Mouse (Mus musculus): ENCODE data around the gene Ptgr1. TPM values are rescaled to one million over a fixed set of nuclear protein-coding genes. Genes with fewer than 3 reads are reported as not detected.
A peak's percentile ranks its signal among the peaks of the same experiment; 100 is the strongest.

The Ptgr1 gene
- polyA plus RNA-seq, 1 experiment from 2014 or later: 13.5 TPM

DNA sequence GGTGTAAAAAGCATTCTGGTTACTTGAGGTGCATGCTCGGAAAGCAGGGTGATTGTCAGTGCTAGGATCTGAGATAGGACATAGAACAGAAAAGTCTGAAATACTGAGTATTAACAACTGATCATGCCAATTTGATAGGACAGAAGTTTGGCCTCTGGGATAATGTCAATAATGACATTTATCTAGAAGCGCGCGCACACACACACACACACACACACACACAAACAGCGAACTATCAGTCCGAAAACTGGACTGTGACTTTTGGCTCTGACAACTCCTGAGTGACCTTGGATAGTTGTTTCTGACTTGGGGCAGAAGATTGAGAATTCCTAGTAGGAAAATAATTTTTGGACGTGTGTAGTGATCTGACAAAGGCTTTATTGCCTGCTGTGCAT lies 16.9 kb upstream of the Ptgr1 start:
- H3K27ac ChIP-seq: peak overlapping the region; percentile 92
- peak overlapping the region; percentile 84 for H3K4me3 ChIP-seq
- no peak for DNase-seq (ENCODE audit: low spot score)
- 38% methylated on average over 7 of the region's 7 CpGs for WGBS
- no peaks in the 10 kb centered on the region for H3K27me3 ChIP-seq (ENCODE audit: insufficient read depth, poor library complexity, severe bottlenecking)
- no peaks in the 10 kb centered on the region for H3K9me3 ChIP-seq
- no peaks in the 10 kb centered on the region for H3K36me3 ChIP-seq
- peaks cover 46% of the 10 kb centered on the region for H3K4me1 ChIP-seq (replicated peaks)

DNA sequence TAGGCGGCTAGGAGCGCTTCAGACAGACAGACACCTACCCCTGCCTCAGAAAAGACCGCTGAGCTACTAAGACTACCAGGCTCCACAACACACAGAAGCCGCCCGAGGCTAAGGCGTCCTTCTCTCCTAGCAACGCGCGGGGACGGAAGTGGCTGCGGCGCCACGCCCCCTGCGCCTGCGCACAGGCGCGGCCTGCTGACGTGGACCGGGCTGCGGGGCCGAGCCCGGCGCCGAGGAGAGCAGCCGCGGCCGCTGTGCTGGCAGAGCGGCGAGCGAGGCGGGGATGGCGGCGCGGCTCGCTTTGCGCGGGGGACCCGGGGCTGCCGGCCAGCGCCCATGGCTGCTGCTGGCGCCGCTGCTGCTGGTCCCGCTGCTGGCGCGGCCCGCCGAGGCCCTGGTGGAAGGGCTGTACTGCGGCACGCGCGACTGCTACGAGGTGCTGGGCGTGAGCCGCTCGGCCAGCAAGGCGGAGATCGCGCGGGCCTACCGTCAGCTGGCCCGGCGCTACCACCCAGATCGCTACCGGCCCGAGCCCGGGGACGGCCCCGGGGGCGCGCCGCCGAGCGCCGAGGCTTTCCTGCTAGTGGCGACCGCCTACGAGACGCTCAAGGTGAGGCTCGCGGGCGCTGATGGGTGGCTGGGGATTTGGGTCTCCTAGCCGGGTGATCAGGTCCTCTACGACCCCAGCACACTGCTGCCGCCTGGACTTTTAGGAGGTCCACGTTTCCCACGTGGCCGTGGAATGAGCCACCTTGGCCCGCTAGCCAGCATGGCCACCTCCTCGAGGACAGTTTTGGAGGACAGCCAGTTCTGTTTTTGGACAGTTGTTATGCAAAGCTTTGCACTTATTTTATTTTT lies 16.3 kb upstream of the Ptgr1 start, which contains the start of gene Gm20503:
Gm20503 (plus strand) TSS at position 263 of the 858 bp plus-strand sequence.
- WGBS: under 1% methylated on average over 89 of the region's 89 CpGs
- Histone ChIP-seq H3K27me3 (ENCODE audit: insufficient read depth, poor library complexity, severe bottlenecking) (no peaks in the 10 kb centered on the region), H3K27ac (peak within 1 kb of the TSS; percentile 92)

DNA sequence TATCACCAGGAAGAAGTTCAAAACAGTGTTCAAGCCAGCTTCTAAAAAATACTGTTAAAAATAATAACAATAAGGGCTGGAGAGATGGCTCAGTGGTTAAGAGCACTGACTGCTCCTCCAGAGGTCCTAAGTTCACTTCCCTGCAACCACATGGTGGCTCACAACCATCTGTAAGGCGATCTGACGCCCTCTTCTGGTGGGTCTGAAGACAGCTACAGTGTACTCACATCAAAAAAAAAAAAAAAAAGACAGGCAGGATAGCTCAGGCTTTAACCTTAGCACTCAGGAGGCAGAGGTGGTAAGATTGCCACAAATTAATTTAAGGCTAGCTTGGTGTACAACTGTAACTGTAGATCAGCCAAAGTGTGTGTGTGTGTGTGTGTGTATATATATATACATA lies 13.7 kb upstream of the Ptgr1 start:
- 2% methylated on average over 2 of the region's 2 CpGs for WGBS
- Histone ChIP-seq H3K36me3 (no peaks in the 10 kb centered on the region), H3K9me3 (no peaks in the 10 kb centered on the region), H3K27me3 (ENCODE audit: insufficient read depth, poor library complexity, severe bottlenecking) (no peaks in the 10 kb centered on the region), H3K4me3 (no peak overlapping the region), H3K27ac (no peak overlapping the region), H3K4me1 (replicated peaks) (peaks cover 32% of the 10 kb centered on the region)
- DNase-seq (ENCODE audit: low spot score): peak; percentile 35

More for the DNA sequence above, 16.3 kb upstream of the Ptgr1 start, which contains the start of gene Gm20503:
- peak within 1 kb of the TSS; percentile 84 for H3K4me3 ChIP-seq
- no peaks in the 10 kb centered on the region for H3K9me3 ChIP-seq
- peaks cover 46% of the 10 kb centered on the region for H3K4me1 ChIP-seq (replicated peaks)
- no peaks in the 10 kb centered on the region for H3K36me3 ChIP-seq
- DNase-seq (ENCODE audit: low spot score): peak; percentile 90

DNA sequence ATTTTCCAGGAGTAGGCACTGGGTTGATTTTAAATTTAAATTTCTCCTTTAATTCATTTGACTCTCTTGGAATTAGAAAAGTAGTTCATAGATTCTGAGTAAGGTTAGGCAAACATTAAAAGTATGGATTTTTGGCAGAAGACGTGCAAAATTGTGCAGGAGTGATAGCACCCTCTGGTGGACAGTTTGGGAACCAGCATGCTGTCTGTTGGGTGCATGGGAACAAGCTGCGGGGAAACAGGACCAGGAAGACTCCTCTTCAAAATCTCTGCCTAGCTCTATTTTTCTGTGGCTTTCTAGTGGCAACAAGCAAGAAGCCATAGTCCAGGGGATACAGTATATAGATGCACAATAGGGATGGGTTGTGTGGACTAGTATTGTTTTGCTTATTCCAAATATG lies 12.8 kb upstream of the Ptgr1 start:
- 16% methylated on average over 2 of the region's 2 CpGs for WGBS

DNA sequence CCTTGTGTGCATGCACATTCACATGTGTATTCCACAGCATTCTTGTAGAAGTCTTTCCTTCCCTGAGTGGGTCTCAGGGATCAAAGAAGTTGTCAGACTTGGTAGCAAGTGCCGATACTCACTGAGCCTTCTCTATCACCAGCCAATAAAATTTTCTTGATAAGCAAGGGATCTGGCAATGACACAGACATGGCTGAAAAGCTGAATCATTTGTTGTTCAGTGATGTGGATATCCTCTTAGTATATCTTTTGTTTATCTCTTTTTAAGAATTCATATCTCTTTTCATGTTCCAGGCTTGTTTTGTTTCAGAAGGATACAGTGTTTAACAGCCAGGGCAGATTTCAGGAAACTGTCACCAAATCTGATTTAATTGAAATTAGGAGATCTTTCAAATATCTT lies 11.8 kb upstream of the Ptgr1 start:
- Histone ChIP-seq H3K9me3 (no peaks in the 10 kb centered on the region), H3K36me3 (no peaks in the 10 kb centered on the region), H3K27ac (no peak overlapping the region), H3K4me1 (replicated peaks) (peaks cover 13% of the 10 kb centered on the region), H3K27me3 (ENCODE audit: insufficient read depth, poor library complexity, severe bottlenecking) (no peaks in the 10 kb centered on the region), H3K4me3 (no peak overlapping the region)
- 93% methylated on average over 1 of the region's 1 CpGs for WGBS
- DNase-seq (ENCODE audit: low spot score): no peak

More for the DNA sequence above, 12.8 kb upstream of the Ptgr1 start:
- DNase-seq (ENCODE audit: low spot score): peak; percentile 63
- Histone ChIP-seq H3K36me3 (no peaks in the 10 kb centered on the region), H3K9me3 (no peaks in the 10 kb centered on the region), H3K27ac (no peak overlapping the region), H3K27me3 (ENCODE audit: insufficient read depth, poor library complexity, severe bottlenecking) (no peaks in the 10 kb centered on the region), H3K4me3 (no peak overlapping the region), H3K4me1 (replicated peaks) (peaks cover 23% of the 10 kb centered on the region)

DNA sequence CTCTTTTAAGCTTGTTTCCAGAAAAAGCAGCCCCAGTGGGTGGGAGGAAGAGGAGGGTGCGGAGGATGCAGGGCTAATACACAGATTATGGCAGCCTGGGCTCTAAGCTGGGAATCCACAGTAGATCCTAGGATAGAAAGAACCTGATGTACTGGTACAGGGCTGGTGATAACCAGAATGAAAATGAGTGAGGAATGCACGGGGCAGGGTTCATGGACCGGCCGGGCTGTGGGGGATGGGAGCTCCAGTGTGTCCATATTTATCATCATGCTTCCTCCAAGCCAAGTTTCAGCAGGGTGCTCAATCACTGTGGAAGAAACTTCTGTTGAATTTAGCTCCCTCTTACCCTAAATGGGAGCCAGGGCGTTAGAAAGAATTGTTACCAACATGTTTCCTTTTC lies 10.2 kb upstream of the Ptgr1 start:
- 84% methylated on average over 5 of the region's 5 CpGs for WGBS
- Histone ChIP-seq H3K9me3 (no peaks in the 10 kb centered on the region), H3K27ac (no peak overlapping the region), H3K36me3 (no peaks in the 10 kb centered on the region), H3K27me3 (ENCODE audit: insufficient read depth, poor library complexity, severe bottlenecking) (0 out of 2 replicates have a peak, but pooled peaks cover 4% of the 10 kb centered on the region), H3K4me3 (no peak overlapping the region), H3K4me1 (replicated peaks) (no peaks in the 10 kb centered on the region)
- no peak for DNase-seq (ENCODE audit: low spot score)

DNA sequence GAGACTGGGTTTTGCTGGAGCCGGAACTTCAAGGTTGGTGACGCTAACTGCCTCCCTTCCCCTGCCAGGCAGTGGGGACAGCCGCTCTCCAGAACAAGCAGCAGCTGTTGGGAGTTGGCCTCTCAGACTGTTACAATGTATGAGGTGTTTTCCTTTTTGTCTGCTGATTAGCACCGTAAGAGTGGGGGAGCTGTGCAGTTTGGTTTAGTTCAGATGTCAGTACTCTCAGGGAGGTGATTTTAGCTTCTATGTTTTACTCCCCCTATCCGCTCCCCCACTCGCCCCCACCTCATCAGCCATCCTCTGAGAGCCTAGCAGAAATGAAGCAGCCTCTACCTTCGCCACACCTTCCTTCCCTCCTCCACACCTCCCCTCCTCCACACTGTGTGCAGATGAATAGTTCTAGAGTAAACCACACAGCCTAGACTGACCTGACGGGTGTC lies 8.4 kb upstream of the Ptgr1 start:
- Histone ChIP-seq H3K27ac (no peak overlapping the region), H3K4me3 (no peak overlapping the region), H3K9me3 (no peaks in the 10 kb centered on the region), H3K27me3 (ENCODE audit: insufficient read depth, poor library complexity, severe bottlenecking) (0 out of 2 replicates have a peak, but pooled peaks cover 4% of the 10 kb centered on the region), H3K36me3 (no peaks in the 10 kb centered on the region), H3K4me1 (replicated peaks) (no peaks in the 10 kb centered on the region)
- DNase-seq (ENCODE audit: low spot score): no peak
- 76% methylated on average over 8 of the region's 8 CpGs for WGBS

DNA sequence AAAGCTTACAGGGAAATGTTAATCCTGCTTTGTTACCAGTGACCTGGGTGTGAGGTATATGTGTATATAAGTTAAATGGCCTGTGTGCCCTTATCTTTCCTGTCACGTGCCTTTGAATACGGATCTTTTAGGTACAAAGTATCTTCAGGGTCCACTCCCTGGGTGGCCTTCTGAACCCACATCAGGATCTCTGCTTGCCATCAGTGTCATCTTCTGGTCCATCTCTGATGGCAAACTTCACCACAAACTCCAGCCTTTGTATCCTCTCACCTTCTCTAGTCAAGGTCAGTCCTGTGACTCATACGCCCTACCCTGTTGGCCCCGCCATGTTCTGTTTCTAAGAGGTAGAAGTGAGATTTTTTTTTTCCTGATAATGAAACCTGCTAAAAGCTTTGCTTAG lies 7.8 kb upstream of the Ptgr1 start, which contains the start of gene Dnajc25:
Dnajc25 (plus strand) TSS at position 301 of the 400 bp plus-strand sequence.
- Histone ChIP-seq H3K9me3 (no peaks in the 10 kb centered on the region), H3K4me3 (no peak within 1 kb of the TSS), H3K36me3 (no peaks in the 10 kb centered on the region), H3K27me3 (ENCODE audit: insufficient read depth, poor library complexity, severe bottlenecking) (0 out of 2 replicates have a peak, but pooled peaks cover 4% of the 10 kb centered on the region), H3K4me1 (replicated peaks) (no peaks in the 10 kb centered on the region), H3K27ac (no peak within 1 kb of the TSS)
- no peak for DNase-seq (ENCODE audit: low spot score)
- WGBS: 91% methylated on average over 4 of the region's 4 CpGs

DNA sequence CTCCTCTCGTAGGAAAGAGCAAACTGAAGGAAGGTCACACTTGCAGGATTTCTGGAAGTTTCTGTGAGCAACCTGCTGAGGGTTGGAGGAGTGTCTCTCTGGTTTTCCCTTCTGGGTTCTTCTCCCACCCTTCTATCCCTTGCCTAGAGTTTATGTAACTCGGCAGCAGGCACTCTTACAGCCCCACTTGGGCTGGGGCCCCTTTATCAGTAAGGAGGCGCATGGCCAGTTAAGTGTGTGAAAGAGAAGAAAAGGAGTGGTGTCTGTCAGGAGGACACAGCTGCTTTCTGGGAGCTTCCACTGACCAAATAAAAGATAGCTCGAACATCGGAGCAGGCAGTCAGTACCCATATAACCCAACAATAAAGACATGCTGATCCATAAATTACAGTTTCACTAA lies 5.3 kb upstream of the Ptgr1 start:
- H3K4me3 ChIP-seq: no peak overlapping the region
- no peaks in the 10 kb centered on the region for H3K9me3 ChIP-seq
- no peak for DNase-seq (ENCODE audit: low spot score)
- no peak overlapping the region for H3K27ac ChIP-seq
- H3K36me3 ChIP-seq: no peaks in the 10 kb centered on the region
- WGBS: 84% methylated on average over 5 of the region's 5 CpGs
- H3K4me1 ChIP-seq (replicated peaks): peaks cover 2% of the 10 kb centered on the region
- peaks cover 8% of the 10 kb centered on the region; the same call in 1 of the 2 replicates for H3K27me3 ChIP-seq (ENCODE audit: insufficient read depth, poor library complexity, severe bottlenecking)

DNA sequence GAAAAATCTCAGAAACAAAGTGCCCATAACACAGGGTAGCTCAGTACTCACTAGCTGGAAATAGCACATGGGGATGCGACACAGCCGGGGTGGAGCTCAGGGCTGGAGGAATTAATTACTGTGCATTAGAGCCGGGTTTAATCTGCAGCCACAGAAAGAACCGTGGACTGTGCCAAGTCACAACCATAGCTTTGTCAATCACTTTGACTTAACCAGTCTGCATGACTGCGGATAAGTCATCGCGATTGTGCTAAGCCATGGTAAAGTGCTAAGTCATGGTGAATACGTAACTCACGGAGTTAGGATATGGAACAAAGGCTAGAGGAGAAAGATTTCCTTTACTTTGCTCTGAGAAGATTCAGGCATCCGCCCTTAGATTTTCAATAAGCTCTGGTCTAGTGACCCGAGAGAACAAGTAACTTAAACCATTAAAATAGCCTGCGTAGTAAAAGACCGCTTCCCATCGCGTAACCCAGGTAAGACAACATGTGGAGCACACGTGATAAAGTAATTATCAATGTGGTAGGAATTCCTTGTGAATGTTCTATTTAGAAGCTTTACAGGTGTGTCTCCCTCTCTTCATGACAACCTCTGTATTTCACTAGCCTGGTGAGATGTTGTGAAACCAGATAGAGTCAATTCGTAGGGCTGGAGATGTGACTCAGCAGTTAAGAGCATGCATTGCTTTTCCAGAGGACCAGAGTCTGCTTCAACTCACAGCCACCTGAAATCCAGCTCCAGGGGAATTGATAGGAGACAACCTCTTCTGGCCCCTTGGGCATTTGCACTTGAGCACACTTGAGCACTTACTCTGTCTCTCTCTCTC lies 3.9 kb upstream of the Ptgr1 start:
- H3K4me1 ChIP-seq (replicated peaks): peaks cover 12% of the 10 kb centered on the region
- no peak overlapping the region for H3K4me3 ChIP-seq

DNA sequence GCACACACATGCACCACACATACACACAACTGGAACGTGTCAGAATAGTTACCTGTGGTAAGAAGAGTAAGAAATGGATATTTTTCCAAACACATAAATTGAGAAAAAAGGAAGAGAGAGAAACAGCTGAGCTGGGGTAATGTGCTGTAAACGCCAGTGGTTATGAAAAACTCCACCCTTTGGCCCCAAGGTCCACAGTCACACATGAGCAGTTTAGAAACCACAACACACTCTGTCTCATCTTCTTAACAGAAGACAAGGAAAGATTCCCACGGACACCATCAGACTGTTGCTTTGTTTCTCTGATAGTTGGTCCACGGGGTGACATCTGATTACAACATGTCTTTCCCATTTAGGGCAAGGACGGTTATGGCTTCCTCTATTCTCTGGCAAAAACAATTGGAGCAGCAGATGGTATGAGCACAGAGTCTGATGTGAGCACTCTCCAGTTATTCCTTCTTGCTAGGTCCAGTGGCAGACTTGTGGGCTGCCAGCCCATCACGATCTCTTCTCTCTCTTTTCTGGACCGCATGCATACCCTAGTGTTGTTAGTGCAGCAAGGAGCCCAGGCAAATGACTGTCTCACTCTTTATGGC lies 2.5 kb upstream of the Ptgr1 start:
- H3K9me3 ChIP-seq: no peaks in the 10 kb centered on the region
- no peak for DNase-seq (ENCODE audit: low spot score)
- H3K4me3 ChIP-seq: no peak overlapping the region
- H3K36me3 ChIP-seq: no peaks in the 10 kb centered on the region
- H3K4me1 ChIP-seq (replicated peaks): peaks cover 12% of the 10 kb centered on the region
- H3K27ac ChIP-seq: no peak overlapping the region
- 86% methylated on average over 7 of the region's 7 CpGs for WGBS
- H3K27me3 ChIP-seq (ENCODE audit: insufficient read depth, poor library complexity, severe bottlenecking): peaks cover 8% of the 10 kb centered on the region; the same call in 1 of the 2 replicates

More for the DNA sequence above, 3.9 kb upstream of the Ptgr1 start:
- H3K27me3 ChIP-seq (ENCODE audit: insufficient read depth, poor library complexity, severe bottlenecking): peaks cover 8% of the 10 kb centered on the region; the same call in 1 of the 2 replicates
- H3K36me3 ChIP-seq: no peaks in the 10 kb centered on the region
- no peak for DNase-seq (ENCODE audit: low spot score)
- no peaks in the 10 kb centered on the region for H3K9me3 ChIP-seq
- WGBS: 91% methylated on average over 17 of the region's 17 CpGs
- no peak overlapping the region for H3K27ac ChIP-seq

DNA sequence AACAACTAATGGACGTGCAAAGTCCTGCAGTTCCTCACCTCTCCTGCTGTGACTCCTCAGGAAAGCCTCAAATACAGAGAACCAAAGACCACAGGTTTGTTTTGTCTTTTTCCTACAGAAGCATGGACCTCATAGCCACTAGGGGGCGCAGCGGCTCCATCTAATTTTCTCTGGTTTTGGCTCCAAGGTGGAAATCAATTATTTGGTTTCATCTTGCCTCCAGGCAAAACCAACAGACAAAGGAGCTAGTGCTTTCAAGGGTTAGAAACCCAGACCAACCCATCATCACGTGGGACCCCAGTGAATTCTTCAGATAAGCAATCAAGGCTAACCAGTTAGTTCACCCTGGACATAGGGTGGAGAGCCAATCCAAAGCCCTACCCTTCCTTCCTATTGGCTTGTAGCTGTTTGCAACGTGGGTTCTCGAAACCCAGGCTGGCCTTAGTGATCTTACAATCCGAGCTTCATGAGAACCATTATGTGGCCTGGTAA lies 1.7 kb downstream of the Ptgr1 start:
- no peak overlapping the region for H3K27ac ChIP-seq
- H3K9me3 ChIP-seq: no peaks in the 10 kb centered on the region
- DNase-seq (ENCODE audit: low spot score): peak; percentile 84
- peaks cover 4% of the 10 kb centered on the region; the same call in 1 of the 2 replicates for H3K27me3 ChIP-seq (ENCODE audit: insufficient read depth, poor library complexity, severe bottlenecking)
- peaks cover 12% of the 10 kb centered on the region for H3K4me1 ChIP-seq (replicated peaks)
- WGBS: 24% methylated on average over 7 of the region's 7 CpGs
- no peaks in the 10 kb centered on the region for H3K36me3 ChIP-seq
- H3K4me3 ChIP-seq: no peak overlapping the region
